Mouse (Mus musculus) ES-CJ7 (cell line): ENCODE measurements around the gene Fam8a1.

Experiments
- DNase-seq: peaks from one replicate; pipeline ENCODE4 v3.0.0; 2011; ENCODE audit warnings: low read depth, low spot score

Gene Fam8a1

GRCm38 (mm10) chr13:46669048-46669619, at the start of gene Fam8a1:
TSS of gene Fam8a1 (plus strand) at chr13:46669522.
- DNase-seq = peak; percentile 84

DNA sequence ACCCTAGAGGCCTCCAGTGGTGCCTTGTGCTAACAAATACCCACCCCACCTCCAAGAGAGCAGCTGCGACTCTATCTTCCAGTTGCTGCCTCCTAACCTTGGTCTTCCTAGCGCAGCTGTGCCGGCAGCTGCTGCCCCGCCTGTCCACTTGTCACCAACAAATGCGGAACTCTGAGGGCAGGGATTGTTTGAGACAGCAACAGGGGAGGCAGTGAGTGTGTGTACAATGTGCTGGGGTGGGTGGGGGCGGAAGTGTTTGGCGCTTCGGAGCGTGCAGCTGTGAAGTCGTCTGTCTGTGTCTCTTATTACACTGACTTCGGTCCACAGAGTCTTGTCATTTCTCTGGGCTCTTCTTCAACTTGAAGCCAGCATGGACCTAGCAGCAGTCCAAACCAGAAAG, 49.7 kb upstream of the Fam8a1 start:
- no peak for DNase-seq

GRCm38 (mm10) chr13:46620964-46621757, 48.2 kb upstream of the Fam8a1 start:
- DNase-seq = no peak

DNA sequence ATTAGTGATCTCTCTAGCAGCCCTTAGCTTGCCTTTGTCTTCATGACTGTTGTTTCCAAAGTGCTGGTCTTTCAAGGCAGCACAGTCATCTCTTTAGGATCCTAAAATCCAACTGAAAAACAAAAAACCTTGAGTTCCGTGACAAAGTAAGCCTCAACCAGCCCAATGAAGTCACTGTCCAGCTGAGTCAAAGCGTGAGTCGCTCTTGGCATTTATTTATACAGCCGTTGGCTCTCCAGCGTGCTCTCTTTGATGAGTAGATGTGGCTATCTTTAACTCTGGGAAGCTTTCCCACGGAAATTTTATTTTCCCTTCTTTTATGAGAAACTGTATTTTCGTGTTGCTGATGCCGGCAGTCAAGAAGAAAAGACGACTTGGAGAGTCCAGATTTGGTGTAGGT, 42.7 kb upstream of the Fam8a1 start:
- no peak for DNase-seq

DNA sequence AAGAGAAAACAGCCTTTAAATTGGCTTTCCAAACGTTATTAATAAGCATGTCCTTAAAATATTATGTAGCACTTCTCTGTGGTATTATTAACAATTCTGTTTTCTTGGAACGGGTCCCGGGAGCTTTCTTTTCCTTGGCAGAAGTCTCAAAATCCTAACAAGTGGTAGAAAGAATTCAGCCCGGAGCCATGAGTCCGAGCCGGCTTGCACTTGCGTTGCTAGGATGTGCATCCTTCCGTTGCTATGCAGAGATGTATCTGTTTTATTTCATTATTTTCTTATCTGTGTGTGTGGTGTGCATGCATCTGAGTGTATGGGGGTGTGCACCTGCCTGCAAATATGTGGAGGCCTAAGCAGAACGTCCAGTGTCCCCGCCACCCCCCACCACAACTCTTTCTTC, 41.5 kb upstream of the Fam8a1 start:
- DNase-seq = no peak

GRCm38 (mm10) chr13:46629391-46629790, 39.9 kb upstream of the Fam8a1 start:
- no peak for DNase-seq

GRCm38 (mm10) chr13:46632796-46633195, 36.5 kb upstream of the Fam8a1 start:
- peak; percentile 60 for DNase-seq

GRCm38 (mm10) chr13:46633320-46634132, 35.8 kb upstream of the Fam8a1 start:
- no peak for DNase-seq

DNA sequence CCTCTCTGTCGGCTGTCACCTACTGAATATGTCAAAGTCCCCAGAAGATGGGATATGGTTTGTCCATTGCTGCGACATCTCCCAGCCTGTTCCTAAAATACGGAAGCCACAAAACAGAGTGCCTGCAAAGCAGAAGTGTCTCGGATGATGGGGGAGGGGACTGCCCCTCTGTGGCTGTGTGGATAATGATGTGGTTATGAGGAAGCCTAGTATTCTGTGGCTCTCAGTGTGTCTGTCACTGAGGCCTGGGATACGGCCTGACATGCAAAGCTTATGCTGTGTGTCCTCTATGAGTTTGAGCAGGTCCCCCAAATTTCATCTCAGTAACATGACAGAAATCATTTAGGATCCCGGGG, 35.2 kb upstream of the Fam8a1 start:
- DNase-seq = no peak

DNA sequence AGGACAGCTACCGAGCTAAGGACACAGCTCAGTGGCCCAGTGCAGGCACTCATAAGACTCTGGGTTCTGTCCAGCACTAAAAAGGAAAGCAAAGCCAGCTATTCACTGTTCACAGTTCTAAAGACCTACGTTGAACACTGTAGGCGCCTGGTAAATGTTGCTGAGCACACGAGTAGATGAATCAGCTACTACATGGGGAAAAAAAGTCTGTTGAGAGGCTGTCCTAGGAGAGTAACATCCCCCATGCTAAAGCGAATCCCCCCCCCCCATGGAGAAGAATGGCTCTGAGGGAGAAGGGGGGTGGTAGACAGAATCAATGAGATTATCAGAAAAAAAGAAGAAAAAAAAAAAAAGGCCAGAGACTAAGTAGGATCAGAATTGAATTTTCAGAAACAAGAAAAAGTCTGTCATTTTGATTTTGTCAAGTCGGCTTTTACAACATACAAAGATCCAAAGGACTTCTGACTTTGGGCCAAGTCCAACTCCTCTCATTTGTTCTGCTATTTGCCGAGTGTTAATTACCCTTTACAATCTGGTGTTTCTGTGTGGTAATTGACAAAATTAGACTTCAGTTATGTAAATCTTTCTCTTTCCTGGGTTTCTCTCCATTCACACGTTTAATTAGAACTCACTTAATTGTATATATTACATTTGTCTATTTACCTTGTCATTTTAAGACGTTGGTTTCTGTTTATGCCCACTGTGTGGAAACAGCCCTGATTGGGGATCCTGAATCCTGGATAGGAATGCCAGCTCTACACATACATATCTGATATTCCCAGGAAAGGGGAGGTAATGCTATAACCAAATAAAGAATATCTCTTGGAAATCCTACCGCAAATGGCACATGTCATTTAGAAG, 28.5 kb upstream of the Fam8a1 start:
- DNase-seq = peak; percentile 28

GRCm38 (mm10) chr13:46642318-46642717, 27.0 kb upstream of the Fam8a1 start:
- peak; percentile 69 for DNase-seq

DNA sequence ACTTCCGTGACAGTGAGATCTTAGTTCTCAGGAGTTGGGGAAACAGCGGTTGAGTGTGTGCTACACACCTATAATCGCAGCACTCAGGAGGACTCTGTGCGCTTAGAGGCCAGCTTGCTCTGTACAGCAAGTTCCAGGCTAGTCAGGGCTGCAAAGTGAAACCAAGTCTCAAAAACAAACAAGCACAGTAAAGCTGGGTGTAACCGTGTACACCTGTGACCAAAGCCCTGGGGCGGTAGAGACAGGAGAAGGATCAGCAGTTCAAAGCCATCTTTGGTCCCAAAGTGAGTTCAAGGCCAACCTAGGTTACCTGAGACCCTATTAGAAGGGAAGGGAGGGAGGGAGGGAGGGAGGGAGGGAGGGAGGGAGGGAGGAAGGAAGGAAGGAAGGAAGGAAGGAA, 25.1 kb upstream of the Fam8a1 start:
- DNase-seq = peak; percentile 37

- peak; percentile 78 for DNase-seq
Measured at GRCm38 (mm10) chr13:46645476-46645875, 23.8 kb upstream of the Fam8a1 start.

DNA sequence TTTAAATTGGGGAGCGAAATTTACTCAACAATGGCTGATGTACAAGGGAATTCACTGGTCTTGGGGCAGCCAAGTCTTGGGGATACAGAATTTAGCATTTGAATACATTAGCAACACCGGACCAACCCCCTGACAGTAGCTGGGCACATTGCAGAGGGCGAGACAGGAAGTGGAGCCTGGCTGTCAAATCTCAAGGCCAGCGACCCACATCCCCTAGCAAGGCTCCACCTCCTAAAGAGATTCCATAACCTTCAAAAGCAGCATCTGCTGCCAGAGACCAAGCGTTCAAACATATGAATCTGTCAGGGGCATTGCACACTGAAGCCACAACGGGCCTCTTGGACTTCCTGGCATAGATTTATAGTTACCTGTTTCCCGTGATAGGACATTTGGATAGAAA, 17.5 kb upstream of the Fam8a1 start:
- DNase-seq = no peak

GRCm38 (mm10) chr13:46652671-46653070, 16.7 kb upstream of the Fam8a1 start:
- no peak for DNase-seq

- no peak for DNase-seq
Measured at GRCm38 (mm10) chr13:46653671-46654070, 15.7 kb upstream of the Fam8a1 start.

DNA sequence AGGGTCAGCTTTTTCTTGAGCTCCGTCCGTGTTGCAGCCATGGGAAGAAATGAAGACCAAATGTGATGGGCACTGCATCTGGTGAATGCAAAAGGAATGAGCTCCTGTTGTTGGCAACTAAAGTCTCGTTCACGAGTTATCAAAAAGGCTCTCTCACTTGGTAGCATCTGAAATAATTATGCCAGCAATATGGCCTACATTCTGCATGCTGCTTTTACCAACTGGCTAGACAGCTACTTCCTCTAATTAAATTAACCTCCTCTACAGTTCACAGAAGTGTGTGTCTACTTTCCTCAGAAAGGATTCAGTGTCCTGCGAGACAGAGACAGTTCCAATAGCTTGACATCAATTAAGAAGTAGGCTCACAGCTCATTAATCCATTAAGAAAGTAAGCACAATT, 14.8 kb upstream of the Fam8a1 start:
- no peak for DNase-seq

DNA sequence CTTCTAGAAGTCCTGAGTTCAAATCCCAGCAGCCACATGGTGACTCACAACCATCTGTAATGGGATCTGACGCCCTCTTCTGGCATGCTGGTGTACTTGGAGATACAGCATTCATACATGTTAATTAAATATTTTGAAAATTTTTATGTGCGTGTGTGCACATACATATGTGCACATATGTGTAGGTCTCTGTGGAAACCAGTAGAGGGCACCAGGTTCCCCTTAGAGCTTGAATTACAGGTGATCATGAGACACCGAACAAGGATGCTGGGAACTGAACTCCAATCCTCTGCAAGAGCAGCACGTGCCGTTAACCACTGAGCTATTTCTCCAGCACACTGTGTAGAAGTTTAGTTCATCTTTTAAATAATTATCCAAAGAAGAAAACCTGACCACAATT, 10.1 kb upstream of the Fam8a1 start:
- DNase-seq = peak; percentile 61

GRCm38 (mm10) chr13:46663461-46663964, 5.8 kb upstream of the Fam8a1 start:
- DNase-seq = peak; percentile 63

DNA sequence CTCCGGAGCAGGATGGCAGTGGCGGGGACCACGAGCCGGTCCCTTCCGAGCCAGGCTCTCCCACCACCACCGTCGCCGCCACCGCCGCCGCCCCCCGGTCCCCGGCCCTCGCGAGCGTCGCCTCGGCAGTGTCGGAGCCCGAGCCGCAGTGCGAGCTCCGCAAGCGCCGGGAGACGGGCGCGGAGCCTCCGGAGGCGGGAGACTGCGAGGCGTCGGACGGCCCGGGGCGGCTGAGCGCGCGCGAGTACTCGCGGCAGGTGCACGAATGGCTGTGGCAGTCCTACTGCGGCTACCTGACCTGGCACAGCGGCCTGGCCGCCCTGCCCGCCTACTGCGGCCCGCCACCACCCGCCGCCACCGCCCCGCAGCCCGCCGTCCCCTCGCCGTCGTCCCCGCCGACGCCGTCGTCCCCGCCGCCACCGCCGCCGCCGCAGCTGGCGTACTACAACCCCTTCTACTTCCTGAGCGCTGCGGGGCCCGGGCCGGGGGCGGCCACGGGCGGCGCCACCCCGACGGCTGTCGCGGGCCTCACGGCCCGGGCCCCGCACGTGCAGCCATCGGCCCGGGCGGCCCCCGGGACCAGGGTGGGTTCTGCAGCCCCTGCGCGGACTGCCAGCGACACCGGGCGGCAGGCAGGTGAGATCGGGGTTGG, 424 bp downstream of the Fam8a1 start:
- DNase-seq = no peak

- DNase-seq = no peak
Measured at GRCm38 (mm10) chr13:46670514-46670913, 1.2 kb downstream of the Fam8a1 start.
